In the genomic region with DNA sequence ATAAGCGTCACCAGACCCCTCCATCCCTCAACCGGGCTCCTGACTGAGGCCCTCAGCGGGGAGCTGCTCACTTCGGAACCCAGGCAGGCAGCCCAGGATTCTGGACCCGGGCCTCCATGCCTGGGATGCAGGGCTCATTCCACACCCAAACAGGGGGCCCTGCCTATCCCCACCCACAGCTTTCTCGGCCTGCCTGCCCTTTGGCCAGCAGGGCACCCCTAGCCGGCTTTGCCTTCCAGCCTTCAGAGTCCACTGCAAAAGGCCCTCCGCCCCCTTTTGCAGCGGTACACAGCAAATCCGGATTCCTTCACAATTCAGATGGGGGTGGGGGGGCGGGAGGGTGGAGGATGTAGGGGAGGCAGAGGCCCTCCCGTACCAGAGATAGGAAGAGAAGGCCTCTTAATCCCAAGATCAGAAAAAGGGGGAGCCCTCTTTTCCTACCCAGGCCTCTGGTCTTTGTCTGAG, we compare ENCODE assay signal across 8 mouse cellular contexts. TPM values are rescaled to one million over a fixed set of nuclear protein-coding genes. Genes with fewer than 3 reads are reported as not detected.
DNase-seq lines count a peak whose midpoint lies in the region; ATAC-seq and TF ChIP-seq lines count a peak whose summit lies in the region.

No protein-coding gene starts in this region.

- peak overlapping the region; percentile 92 for H3K9ac ChIP-seq in forebrain, embryonic 16.5 days (replicated peaks; ENCODE audit: low read depth, low read length)
- H3K9ac ChIP-seq in limb, embryonic 12.5 days (replicated peaks): peak overlapping the region; percentile 88
- H3K9ac ChIP-seq in neural tube, embryonic 12.5 days: peak overlapping the region; percentile 88

- H3K27me3 ChIP-seq in kidney, adult 2 months (replicated peaks; ENCODE audit: control insufficient read depth, insufficient read depth, low read length): no peaks in the 10 kb centered on the region
- H3K27me3 ChIP-seq in forebrain, embryonic 16.5 days (replicated peaks; ENCODE audit: control insufficient read depth, insufficient read depth, low read length): no peaks in the 10 kb centered on the region
- H3K27me3 ChIP-seq in limb, embryonic 12.5 days: no peaks in the 10 kb centered on the region
- H3K27me3 ChIP-seq in neural tube, embryonic 12.5 days (replicated peaks): no peaks in the 10 kb centered on the region

- DNase-seq in kidney, adult 2 months: peak; percentile 37
- no peak for DNase-seq in kidney, adult 18-20 months
- no peak for DNase-seq in urinary bladder, postnatal 25 days (ENCODE audit: low spot score)

- 35% methylated on average over 12 of the region's 12 CpGs for WGBS in kidney, adult 2 months
- WGBS in forebrain, embryonic 16.5 days: 0% methylated on average over 12 of the region's 12 CpGs
- WGBS in limb, embryonic 12.5 days: 3% methylated on average over 12 of the region's 12 CpGs
- 1% methylated on average over 12 of the region's 12 CpGs for WGBS in neural tube, embryonic 12.5 days

- peak; percentile 0; the same call in 1 of the 2 replicates for ATAC-seq in forebrain, embryonic 16.5 days
- peak; percentile 1; the same call in 1 of the 2 replicates for ATAC-seq in limb, embryonic 12.5 days (ENCODE audit: insufficient number of reproducible peaks, insufficient read depth, low FRiP score, low TSS enrichment, low read depth)
- no peak; the same call in 1 of the 2 replicates for ATAC-seq in neural tube, embryonic 12.5 days (ENCODE audit: low FRiP score, low read depth)
- ATAC-seq in monocyte, adult 5-6 weeks (replicated peaks; ENCODE audit: insufficient number of reproducible peaks, low FRiP score, low TSS enrichment, poor library complexity, severe bottlenecking): no peak

- peak overlapping the region; percentile 5; the same call in 1 of the 2 replicates for H3K27ac ChIP-seq in kidney, adult 2 months (ENCODE audit: insufficient read depth, low read depth, low read length)
- peak overlapping the region; percentile 86 for H3K27ac ChIP-seq in bone marrow macrophage, adult 2 months (ENCODE audit: insufficient read depth, low read depth, low read length)
- H3K27ac ChIP-seq in forebrain, embryonic 16.5 days (ENCODE audit: low read length): peak overlapping the region; percentile 90
- H3K27ac ChIP-seq in limb, embryonic 12.5 days: peak overlapping the region; percentile 95
- H3K27ac ChIP-seq in neural tube, embryonic 12.5 days: peak overlapping the region; percentile 79

- TF ChIP-seq CTCF in kidney, adult 2 months (conservative IDR thresholded peaks at IDR 0.05; ENCODE audit: insufficient read depth, insufficient read length, low read depth, low read length): no peak
- TF ChIP-seq CTCF in bone marrow macrophage, adult 2 months (IDR thresholded peaks at IDR 0.05; ENCODE audit: low read depth, low read length): no peak

- H3K9me3 ChIP-seq in forebrain, embryonic 16.5 days (ENCODE audit: control insufficient read depth, low read length): no peaks in the 10 kb centered on the region
- no peaks in the 10 kb centered on the region for H3K9me3 ChIP-seq in limb, embryonic 12.5 days
- H3K9me3 ChIP-seq in neural tube, embryonic 12.5 days: no peaks in the 10 kb centered on the region

- no peaks in the 10 kb centered on the region; the same call in 1 of the 2 replicates for H3K4me1 ChIP-seq in kidney, adult 2 months (ENCODE audit: control insufficient read depth, insufficient read depth, low read length)
- peaks cover 33% of the 10 kb centered on the region for H3K4me1 ChIP-seq in bone marrow macrophage, adult 2 months (ENCODE audit: control insufficient read depth, insufficient read depth, low read length)
- peaks cover 54% of the 10 kb centered on the region for H3K4me1 ChIP-seq in forebrain, embryonic 16.5 days (replicated peaks; ENCODE audit: control insufficient read depth, insufficient read depth, low read length)
- peaks cover 54% of the 10 kb centered on the region for H3K4me1 ChIP-seq in limb, embryonic 12.5 days (replicated peaks)
- H3K4me1 ChIP-seq in neural tube, embryonic 12.5 days: peaks cover 57% of the 10 kb centered on the region

- peak overlapping the region; percentile 56 for H3K4me3 ChIP-seq in kidney, adult 2 months (ENCODE audit: insufficient read depth, low read depth, low read length)
- H3K4me3 ChIP-seq in bone marrow macrophage, adult 2 months (ENCODE audit: insufficient read depth, low read length): peak overlapping the region; percentile 73
- peak overlapping the region; percentile 93 for H3K4me3 ChIP-seq in forebrain, embryonic 16.5 days (replicated peaks; ENCODE audit: low read length)
- H3K4me3 ChIP-seq in limb, embryonic 12.5 days (replicated peaks): peak overlapping the region; percentile 83
- H3K4me3 ChIP-seq in neural tube, embryonic 12.5 days: peak overlapping the region; percentile 82

- no peak for TF ChIP-seq POLR2A in kidney, adult 2 months (IDR thresholded peaks at IDR 0.05; ENCODE audit: low read depth, low read length)
- no peak for TF ChIP-seq POLR2A in bone marrow macrophage, adult 2 months (IDR thresholded peaks at IDR 0.05; ENCODE audit: borderline replicate concordance, low read depth, low read length)

- no peaks in the 10 kb centered on the region for H3K36me3 ChIP-seq in kidney, adult 2 months (ENCODE audit: control insufficient read depth, insufficient read depth, low read length)
- H3K36me3 ChIP-seq in forebrain, embryonic 16.5 days (ENCODE audit: control insufficient read depth, insufficient read depth): no peaks in the 10 kb centered on the region
- 0 out of 2 replicates have a peak, but pooled peaks cover 7% of the 10 kb centered on the region for H3K36me3 ChIP-seq in limb, embryonic 12.5 days
- H3K36me3 ChIP-seq in neural tube, embryonic 12.5 days: no peaks in the 10 kb centered on the region

- H3K4me2 ChIP-seq in forebrain, embryonic 16.5 days (ENCODE audit: low read length): peak overlapping the region; percentile 76
- peak overlapping the region; percentile 93 for H3K4me2 ChIP-seq in limb, embryonic 12.5 days
- H3K4me2 ChIP-seq in neural tube, embryonic 12.5 days (replicated peaks): peak overlapping the region; percentile 76

RNA-seq across cellular contexts. Expression of a gene that starts 1.0 kb away (rescaled TPM):
- polyA plus RNA-seq in kidney, adult 2 months (2012; rRNA removed): 55.3 and 57.8 TPM in 2 replicates
- polyA plus RNA-seq in bone marrow macrophage, adult 2 months (2012; ENCODE audit: insufficient read depth, insufficient read length, missing spikeins): 361 and 418 TPM in 2 replicates
- 114 and 117 TPM in 2 replicates for polyA plus RNA-seq in forebrain, embryonic 16.5 days (2015; fragmentation: Nextera tagmentation; extraction: Ambion mirVana)
- 87.6 and 94.7 TPM in 2 replicates for polyA plus RNA-seq in limb, embryonic 12.5 days (2016; fragmentation: Nextera tagmentation; extraction: Ambion mirVana)
- 85.7 and 96.0 TPM in 2 replicates for polyA plus RNA-seq in neural tube, embryonic 12.5 days (2016; fragmentation: Nextera tagmentation; extraction: Ambion mirVana)
- total RNA-seq in monocyte, adult 5-6 weeks (2017): 147 to 219 TPM (median 171 TPM) in 3 replicates

RNA-seq across cellular contexts. Expression of a gene that starts 22.8 kb away (rescaled TPM):
- polyA plus RNA-seq in kidney, adult 2 months (2012; rRNA removed): 70.2 and 72.1 TPM in 2 replicates
- polyA plus RNA-seq in bone marrow macrophage, adult 2 months (2012; ENCODE audit: insufficient read depth, insufficient read length, missing spikeins): 128 and 144 TPM in 2 replicates
- 4.3 and 5.1 TPM in 2 replicates for polyA plus RNA-seq in forebrain, embryonic 16.5 days (2015; fragmentation: Nextera tagmentation; extraction: Ambion mirVana)
- 8.7 and 12.1 TPM in 2 replicates for polyA plus RNA-seq in limb, embryonic 12.5 days (2016; fragmentation: Nextera tagmentation; extraction: Ambion mirVana)
- 7.2 and 7.5 TPM in 2 replicates for polyA plus RNA-seq in neural tube, embryonic 12.5 days (2016; fragmentation: Nextera tagmentation; extraction: Ambion mirVana)
- 171 to 211 TPM (median 204 TPM) in 3 replicates for total RNA-seq in monocyte, adult 5-6 weeks (2017)

RNA-seq across cellular contexts. Expression of a gene that starts 46.7 kb away (rescaled TPM):
- polyA plus RNA-seq in kidney, adult 2 months (2012; rRNA removed): 2.3 and 2.5 TPM in 2 replicates
- polyA plus RNA-seq in bone marrow macrophage, adult 2 months (2012; ENCODE audit: insufficient read depth, insufficient read length, missing spikeins): 11.0 and 13.5 TPM in 2 replicates
- polyA plus RNA-seq in forebrain, embryonic 16.5 days (2015; fragmentation: Nextera tagmentation; extraction: Ambion mirVana): 5.7 and 7.0 TPM in 2 replicates
- polyA plus RNA-seq in limb, embryonic 12.5 days (2016; fragmentation: Nextera tagmentation; extraction: Ambion mirVana): 12.6 and 13.5 TPM in 2 replicates
- 7.2 and 8.0 TPM in 2 replicates for polyA plus RNA-seq in neural tube, embryonic 12.5 days (2016; fragmentation: Nextera tagmentation; extraction: Ambion mirVana)
- 16.1 to 28.4 TPM (median 17.2 TPM) in 3 replicates for total RNA-seq in monocyte, adult 5-6 weeks (2017)

RNA-seq across cellular contexts. Expression of a gene that starts 48.4 kb away (rescaled TPM):
- polyA plus RNA-seq in kidney, adult 2 months (2012; rRNA removed): 17.9 and 18.6 TPM in 2 replicates
- polyA plus RNA-seq in bone marrow macrophage, adult 2 months (2012; ENCODE audit: insufficient read depth, insufficient read length, missing spikeins): 21.4 and 25.4 TPM in 2 replicates
- 3.9 and 4.5 TPM in 2 replicates for polyA plus RNA-seq in forebrain, embryonic 16.5 days (2015; fragmentation: Nextera tagmentation; extraction: Ambion mirVana)
- polyA plus RNA-seq in limb, embryonic 12.5 days (2016; fragmentation: Nextera tagmentation; extraction: Ambion mirVana): 15.3 and 19.1 TPM in 2 replicates
- 5.6 and 6.9 TPM in 2 replicates for polyA plus RNA-seq in neural tube, embryonic 12.5 days (2016; fragmentation: Nextera tagmentation; extraction: Ambion mirVana)
- 12.6 to 35.9 TPM (median 17.8 TPM) in 3 replicates for total RNA-seq in monocyte, adult 5-6 weeks (2017)

Comparison
In these comparisons a context has a peak if more than half of its experiments do, and no peak if none do; other contexts are left out.
1. H3K27ac ChIP-seq: peak in every context shown above with its lines; median percentile 95 in limb, embryonic 12.5 days; 90 in forebrain, embryonic 16.5 days; 86 in bone marrow macrophage, adult 2 months; 79 in neural tube, embryonic 12.5 days; 5 in kidney, adult 2 months.
2. ATAC-seq: peak in forebrain, embryonic 16.5 days (single experiment) and limb, embryonic 12.5 days (single experiment); none in neural tube, embryonic 12.5 days (single experiment) and monocyte, adult 5-6 weeks (single experiment).
3. Peak in every context shown above with its lines, with median percentiles within 50 percentile points of each other: H3K4me3 ChIP-seq, H3K4me2 ChIP-seq and H3K9ac ChIP-seq.